ENCODE assay signal across 8 mouse cellular contexts in genomic region chr13:38037044-38037687, GRCm38 (mm10). TPM values are rescaled to one million over a fixed set of nuclear protein-coding genes. Genes with fewer than 3 reads are reported as not detected.
DNase-seq lines count a peak whose midpoint lies in the region; ATAC-seq lines count a peak whose summit lies in the region.

Gene Cage1, minus strand, starts transcription at chr13:38037069.

- under 1% methylated on average over 47 of the region's 47 CpGs for WGBS in lung, embryonic 16.5 days

- peak within 1 kb of the TSS; percentile 84 for H3K4me2 ChIP-seq in lung, embryonic 16.5 days (ENCODE audit: low read depth, low read length)

- peaks cover 15% of the 10 kb centered on the region for H3K36me3 ChIP-seq in lung, embryonic 16.5 days (ENCODE audit: control insufficient read depth, insufficient read depth, low read length)

- peaks cover 20% of the 10 kb centered on the region for H3K4me1 ChIP-seq in lung, embryonic 16.5 days (replicated peaks; ENCODE audit: control insufficient read depth, insufficient read depth, low read length)

- H3K27ac ChIP-seq in lung, embryonic 16.5 days (ENCODE audit: low read length) = peak within 1 kb of the TSS; percentile 78

- peak within 1 kb of the TSS; percentile 93 for H3K9ac ChIP-seq in lung, embryonic 16.5 days (ENCODE audit: low read length)

- H3K27me3 ChIP-seq in lung, embryonic 16.5 days (ENCODE audit: control insufficient read depth, insufficient read depth, low read depth, low read length) = no peaks in the 10 kb centered on the region

- H3K9me3 ChIP-seq in lung, embryonic 16.5 days (ENCODE audit: control insufficient read depth, low read length) = no peaks in the 10 kb centered on the region

- peak; percentile 95 for DNase-seq in MEL-GATA-1-ER (ENCODE audit: extremely low read depth, low read depth)
- peak; percentile 97 for DNase-seq in cerebellum, adult 8-10 months
- peak; percentile 98 for DNase-seq in forelimb bud, embryonic 11.5 days (ENCODE audit: low read depth, low spot score)
- DNase-seq in layer of hippocampus, adult 9-10 months (ENCODE audit: low spot score) = peak; percentile 91
- DNase-seq in ovary, postnatal 10 days (ENCODE audit: low spot score) = peak; percentile 95
- DNase-seq in thymus, postnatal 10 days (ENCODE audit: low spot score in 2 of 2) = peak; percentile 94 to 96

- ATAC-seq in hematopoietic stem cell, adult 5-6 weeks (replicated peaks in 1 of 2; ENCODE audit: insufficient read depth in 1 of 2, low FRiP score in 2 of 2, low TSS enrichment in 1 of 2, low read depth in 1 of 2, poor library complexity in 2 of 2, severe bottlenecking in 2 of 2) = peak; percentile 91 to 96
- peak; percentile 97 for ATAC-seq in lung, embryonic 16.5 days (ENCODE audit: low read depth)

- H3K4me3 ChIP-seq in lung, embryonic 16.5 days (ENCODE audit: low read length) = peak within 1 kb of the TSS; percentile 95

RNA-seq across cellular contexts. Expression of gene Cage1, which starts in this region (rescaled TPM):
- total RNA-seq in hematopoietic stem cell, adult 5-6 weeks (2017) = 2.7 and 4.6 TPM in 2 replicates
- 1.1 and 1.9 TPM in 2 replicates for polyA plus RNA-seq in lung, embryonic 16.5 days (2015; fragmentation: Nextera tagmentation; extraction: Ambion mirVana)

Comparison
In these comparisons a context has a peak if more than half of its experiments do, and no peak if none do; other contexts are left out.
1. Peak in every context shown above with its lines: DNase-seq, ATAC-seq, H3K4me3 ChIP-seq and H3K27ac ChIP-seq.